Mouse (Mus musculus) urinary bladder, postnatal 14 days (tissue): Measurements from ENCODE around the gene Prdx6b.

Experiments used
- DNase-seq: peaks from one replicate; pipeline ENCODE4 v3.0.0; 2021; ENCODE audit warnings: low spot score

Gene Prdx6b

DNA sequence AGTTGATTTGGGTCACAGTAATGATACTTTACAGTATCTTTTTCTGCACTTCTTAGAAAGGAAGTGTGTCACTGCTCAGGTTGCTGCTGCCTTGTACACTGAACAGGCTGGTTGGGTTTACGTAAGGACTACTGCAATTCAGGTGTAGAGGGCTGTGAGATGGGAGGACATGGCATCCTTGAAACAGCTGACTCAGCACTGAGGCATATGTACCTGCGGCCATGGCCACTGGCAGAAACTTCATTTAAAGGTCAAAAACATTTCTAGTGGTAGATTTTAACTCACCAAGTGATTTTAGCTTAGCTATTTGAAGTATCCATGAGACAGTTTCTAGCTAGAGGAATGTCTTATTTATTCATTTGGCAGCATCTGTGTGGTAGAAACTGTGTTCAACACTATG is 33.5 kb downstream of the Prdx6b start:
- DNase-seq: no peak

DNA sequence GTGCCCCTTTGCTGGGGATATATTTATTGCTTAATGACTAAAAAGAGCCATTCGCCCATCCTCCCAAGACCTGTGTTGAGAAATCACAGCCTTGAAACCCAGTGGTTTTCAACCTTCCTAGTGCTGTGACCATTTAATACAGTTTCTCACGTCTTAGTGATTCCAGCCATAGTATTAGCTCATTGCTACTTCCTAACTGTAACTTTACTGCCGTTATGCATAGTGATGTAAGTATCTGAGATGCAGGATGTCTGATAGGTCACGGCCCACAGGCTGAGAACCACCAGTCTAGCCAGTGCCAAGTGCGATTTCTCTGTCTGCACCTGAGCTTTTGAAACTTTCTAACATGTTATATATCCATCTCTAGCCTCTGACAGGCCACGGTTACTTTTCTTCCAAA is 35.0 kb downstream of the Prdx6b start:
- DNase-seq: no peak

DNA sequence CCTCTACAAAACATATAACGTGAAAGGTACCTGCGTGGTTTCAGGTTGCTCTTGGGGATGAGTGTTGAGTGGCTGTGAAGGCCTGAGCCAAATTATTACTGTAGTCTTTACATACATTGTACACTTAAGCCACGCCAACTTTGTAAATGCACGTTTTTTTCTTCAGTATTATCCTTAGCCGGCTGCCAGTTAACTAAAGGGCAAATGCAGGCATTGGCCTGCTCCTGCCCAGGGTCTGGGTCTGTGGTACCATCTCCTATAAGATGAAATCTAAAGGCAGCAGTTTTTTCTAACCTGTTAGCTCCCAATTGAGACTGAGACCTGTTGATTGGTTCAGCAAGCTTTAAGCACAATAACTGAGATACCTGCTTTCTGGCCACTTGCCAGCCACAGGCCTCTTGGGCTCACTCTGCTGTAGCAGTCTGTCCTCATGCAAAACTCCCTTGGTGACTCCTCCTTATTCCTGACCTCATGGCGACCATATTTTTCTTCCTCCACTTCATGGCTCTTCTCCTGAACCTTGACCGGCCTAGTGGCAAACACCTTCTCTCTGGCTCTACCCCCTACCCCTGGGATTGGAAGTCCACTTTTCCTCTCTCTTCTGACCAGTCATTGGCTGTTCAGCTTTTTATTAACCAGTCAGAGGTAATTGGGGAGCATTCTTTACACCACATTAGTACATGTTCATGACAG is 36.8 kb downstream of the Prdx6b start:
- no peak for DNase-seq

DNA sequence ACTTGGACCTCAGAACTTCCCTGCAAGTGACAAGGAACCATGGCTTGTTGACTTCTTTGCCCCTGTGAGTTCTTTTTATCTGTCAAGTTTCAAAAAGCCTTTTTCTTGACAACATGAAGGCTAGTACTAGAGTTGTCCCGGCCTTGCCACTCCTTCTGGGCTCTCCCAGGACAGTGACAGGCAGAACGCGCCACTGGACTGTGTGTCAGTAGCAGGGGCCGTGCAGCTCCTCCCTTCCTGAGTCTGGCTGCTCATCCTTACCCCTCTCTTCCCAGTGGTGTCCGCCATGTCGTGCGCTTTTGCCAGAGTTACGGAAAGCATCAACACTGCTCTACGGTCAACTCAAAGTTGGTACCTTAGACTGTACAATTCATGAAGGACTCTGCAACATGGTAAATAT is 48.3 kb downstream of the Prdx6b start:
- DNase-seq: no peak
